Mouse (Mus musculus) liver, postnatal 0 days (tissue): ENCODE results near the gene Atp5h. TPM values are rescaled to one million over a fixed set of nuclear protein-coding genes. Genes with fewer than 3 reads are reported as not detected.

Source experiments
- ATAC-seq: fragments of 200-750 bp; cut with Nextera tagmentation; 2 replicates; pipeline ENCODE4 v1.8.0; 2017; ENCODE audit warnings: mild to moderate bottlenecking, moderate library complexity
- DNase-seq: peaks from one replicate; pipeline ENCODE4 v3.0.0-alpha.2; 2016
- H3K27ac ChIP-seq: fragments of 300-500 bp; sonication (generic); 2 replicates; pipeline ENCODE4 v1.5.1; 2014; ENCODE audit warnings: antibody characterized with exemption, moderate library complexity, mild to moderate bottlenecking, low read depth
- H3K27me3 ChIP-seq: fragments of 300-500 bp; sonication (generic); 2 replicates; pipeline ENCODE4 v1.6.1; 2014; ENCODE audit warnings: low read length, control low read depth, mixed read lengths; ENCODE audit not compliant: insufficient read depth
- H3K36me3 ChIP-seq: fragments of 300-500 bp; sonication (generic); replicated peaks from 2 replicates; pipeline ENCODE4 v1.6.1; 2014; ENCODE audit warnings: mild to moderate bottlenecking, control low read depth, low read length, moderate library complexity, mixed read lengths; ENCODE audit not compliant: insufficient read depth
- H3K4me1 ChIP-seq: fragments of 300-500 bp; sonication (generic); 2 replicates; pipeline ENCODE4 v1.6.1; 2014; ENCODE audit warnings: antibody characterized with exemption, mild to moderate bottlenecking, control low read depth; ENCODE audit not compliant: insufficient read depth
- H3K4me2 ChIP-seq: fragments of 300-500 bp; sonication (generic); 2 replicates; pipeline ENCODE4 v1.6.1; 2014; ENCODE audit warnings: low read depth, mild to moderate bottlenecking, low read length, moderate library complexity, mixed read lengths
- H3K4me3 ChIP-seq: fragments of 300-500 bp; sonication (generic); 2 replicates; pipeline ENCODE4 v1.5.1; 2014; ENCODE audit warnings: low read depth, low read length
- H3K9ac ChIP-seq: fragments of 300-500 bp; sonication (generic); replicated peaks from 2 replicates; pipeline ENCODE4 v1.6.1; 2014; ENCODE audit warnings: mild to moderate bottlenecking, moderate library complexity
- H3K9me3 ChIP-seq: fragments of 300-500 bp; sonication (generic); 2 replicates; pipeline ENCODE4 v1.6.1; 2016; ENCODE audit warnings: mild to moderate bottlenecking, control low read depth, low read length, mixed read lengths
- CTCF ChIP-seq: sonication (generic); IDR thresholded peaks from 2 replicates; pipeline ENCODE4 v1.5.1; 2016; ENCODE audit warnings: antibody characterized with exemption, low read depth
- EP300 ChIP-seq: IDR thresholded peaks from 2 replicates; pipeline ENCODE4 v1.6.1; 2016; ENCODE audit warnings: antibody characterized with exemption, low read depth, mild to moderate bottlenecking
- WGBS: fragments of 180-500 bp; shearing (Covaris S2); extraction: QIAGEN DNeasy Blood & Tissue Kit; methylation state at CpG from one replicate; pipeline ENCODE4 v1.1.7; 2014; ENCODE audit not compliant: insufficient replicate concordance; 5-methylcytosine and 5-hydroxymethylcytosine counted together
- polyA plus RNA-seq: library from polyadenylated mRNA; unstranded; fragments of >200 nt; fragmentation: Nextera tagmentation; extraction: Ambion mirVana; gene quantifications from 2 replicates; pipeline ENCODE4 v1.2.1, GENCODE M21; 2015

Atp5h gene
- polyA plus RNA-seq, 1 experiment from 2014 or later: 857 TPM

GRCm38 (mm10) chr11:115439906-115440595, 20.3 kb upstream of the Atp5h start, which contains the start of gene Trim80:
Gene Trim80, plus strand, starts transcription at chr11:115440545.
- Histone ChIP-seq H3K4me2 (no peak within 1 kb of the TSS), H3K9me3 (no peaks in the 10 kb centered on the region; the same call in 1 of the 2 replicates), H3K27ac (no peak within 1 kb of the TSS), H3K4me1 (peaks cover 9% of the 10 kb centered on the region), H3K4me3 (no peak within 1 kb of the TSS), H3K27me3 (no peaks in the 10 kb centered on the region), H3K9ac (no peak within 1 kb of the TSS), H3K36me3 (no peaks in the 10 kb centered on the region)
- peak; percentile 51 for TF ChIP-seq CTCF
- no peak for TF ChIP-seq EP300
- DNase-seq: no peak
- ATAC-seq: no peak
- 83% methylated on average over 9 of the region's 9 CpGs for WGBS

- ATAC-seq (no peak), DNase-seq (no peak)
- no peak overlapping the region for H3K4me3 ChIP-seq
- H3K27me3 ChIP-seq: no peaks in the 10 kb centered on the region
- TF ChIP-seq CTCF: no peak
- TF ChIP-seq EP300: no peak
- 77% methylated on average over 3 of the region's 3 CpGs for WGBS
- peaks cover 8% of the 10 kb centered on the region for H3K4me1 ChIP-seq
- H3K4me2 ChIP-seq: no peak overlapping the region
- H3K27ac ChIP-seq: no peak overlapping the region
- no peaks in the 10 kb centered on the region for H3K36me3 ChIP-seq
- H3K9me3 ChIP-seq: no peaks in the 10 kb centered on the region; the same call in 1 of the 2 replicates
- H3K9ac ChIP-seq: no peak overlapping the region
Measured at GRCm38 (mm10) chr11:115439326-115439725, 19.6 kb upstream of the Atp5h start.

GRCm38 (mm10) chr11:115437571-115438122, 17.9 kb upstream of the Atp5h start:
- Histone ChIP-seq H3K36me3 (no peaks in the 10 kb centered on the region), H3K9me3 (no peaks in the 10 kb centered on the region; the same call in 1 of the 2 replicates), H3K4me1 (peaks cover 11% of the 10 kb centered on the region), H3K27ac (0 out of 2 replicates have a peak overlapping the region, but pooled peaks have one; percentile 8), H3K4me2 (no peak overlapping the region), H3K27me3 (no peaks in the 10 kb centered on the region), H3K4me3 (no peak overlapping the region), H3K9ac (no peak overlapping the region)
- no peak for TF ChIP-seq EP300
- no peak for TF ChIP-seq CTCF
- 54% methylated on average over 5 of the region's 5 CpGs for WGBS
- no peak for ATAC-seq
- DNase-seq: no peak

- Histone ChIP-seq H3K4me1 (peaks cover 15% of the 10 kb centered on the region), H3K36me3 (0 out of 2 replicates have a peak, but pooled peaks cover 7% of the 10 kb centered on the region), H3K27me3 (no peaks in the 10 kb centered on the region), H3K27ac (0 out of 2 replicates have a peak overlapping the region, but pooled peaks have one; percentile 9), H3K9ac (peak overlapping the region; percentile 10), H3K9me3 (no peaks in the 10 kb centered on the region; the same call in 1 of the 2 replicates), H3K4me3 (0 out of 2 replicates have a peak overlapping the region, but pooled peaks have one; percentile 3), H3K4me2 (peak overlapping the region; percentile 52)
- ATAC-seq (no peak), DNase-seq (no peak)
- TF ChIP-seq CTCF (no peak), EP300 (no peak)
- 4% methylated on average over 31 of the region's 31 CpGs for WGBS
Measured at GRCm38 (mm10) chr11:115435596-115436337, 16.0 kb upstream of the Atp5h start.

- Histone ChIP-seq H3K27ac (peak overlapping the region; percentile 89), H3K27me3 (no peaks in the 10 kb centered on the region), H3K36me3 (peaks cover 27% of the 10 kb centered on the region), H3K4me3 (no peak overlapping the region), H3K9ac (peak overlapping the region; percentile 30; the same call in 1 of the 2 replicates), H3K4me1 (peaks cover 15% of the 10 kb centered on the region), H3K4me2 (no peak overlapping the region), H3K9me3 (no peaks in the 10 kb centered on the region)
- WGBS: 79% methylated on average over 6 of the region's 6 CpGs
- ATAC-seq (no peak; the same call in 1 of the 2 replicates), DNase-seq (no peak)
- no peak for TF ChIP-seq CTCF
- no peak for TF ChIP-seq EP300
Measured at GRCm38 (mm10) chr11:115433342-115433741, 13.6 kb upstream of the Atp5h start.

- Histone ChIP-seq H3K4me3 (no peak overlapping the region), H3K9ac (peak overlapping the region; percentile 30; the same call in 1 of the 2 replicates), H3K4me2 (no peak overlapping the region), H3K27ac (peak overlapping the region; percentile 89), H3K9me3 (no peaks in the 10 kb centered on the region), H3K27me3 (no peaks in the 10 kb centered on the region), H3K36me3 (peaks cover 28% of the 10 kb centered on the region), H3K4me1 (peaks cover 15% of the 10 kb centered on the region)
- peak; percentile 69 for TF ChIP-seq EP300
- TF ChIP-seq CTCF: no peak
- DNase-seq (peak; percentile 45), ATAC-seq (peak; percentile 80)
- WGBS: 65% methylated on average over 4 of the region's 4 CpGs
Measured at GRCm38 (mm10) chr11:115432814-115433213, 13.1 kb upstream of the Atp5h start.
